Mouse (Mus musculus) c-Kit-positive CD71-positive TER-119-negative erythroid progenitor cells, embryonic 14.5 days (primary cell): ENCODE measurements at regions not wholly inside any gene's neighbourhood (a gene's known extent, or its start where the extent isn't known, plus 50 kb on each side); places are given as distances from the start of the nearest gene placed in this dataset.

Experiments
- DNase-seq: peaks from one replicate; pipeline ENCODE4 v3.0.0-alpha.2; 2013; ENCODE audit warnings: low read depth

DNA sequence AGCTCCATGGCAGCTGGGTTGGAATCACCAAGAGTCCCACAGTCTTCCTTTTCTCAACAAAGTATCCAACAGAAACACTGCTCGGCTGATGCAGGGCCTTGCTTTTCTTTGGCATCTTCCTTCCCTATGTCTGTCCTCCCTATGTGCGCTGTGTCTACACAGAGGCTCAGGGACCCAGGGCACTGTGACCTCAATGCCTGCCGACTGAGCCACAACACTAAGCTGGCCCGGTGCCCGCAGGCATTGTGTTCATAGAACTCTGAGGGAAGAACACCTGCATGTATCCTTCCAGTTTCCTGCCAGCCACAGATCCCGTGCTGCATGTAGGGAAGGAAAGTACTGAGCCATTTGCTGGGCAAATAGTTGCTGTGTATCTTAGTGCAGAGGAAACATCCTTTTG is 109.2 kb downstream of the Ets2 start:
- DNase-seq, result no peak

DNA sequence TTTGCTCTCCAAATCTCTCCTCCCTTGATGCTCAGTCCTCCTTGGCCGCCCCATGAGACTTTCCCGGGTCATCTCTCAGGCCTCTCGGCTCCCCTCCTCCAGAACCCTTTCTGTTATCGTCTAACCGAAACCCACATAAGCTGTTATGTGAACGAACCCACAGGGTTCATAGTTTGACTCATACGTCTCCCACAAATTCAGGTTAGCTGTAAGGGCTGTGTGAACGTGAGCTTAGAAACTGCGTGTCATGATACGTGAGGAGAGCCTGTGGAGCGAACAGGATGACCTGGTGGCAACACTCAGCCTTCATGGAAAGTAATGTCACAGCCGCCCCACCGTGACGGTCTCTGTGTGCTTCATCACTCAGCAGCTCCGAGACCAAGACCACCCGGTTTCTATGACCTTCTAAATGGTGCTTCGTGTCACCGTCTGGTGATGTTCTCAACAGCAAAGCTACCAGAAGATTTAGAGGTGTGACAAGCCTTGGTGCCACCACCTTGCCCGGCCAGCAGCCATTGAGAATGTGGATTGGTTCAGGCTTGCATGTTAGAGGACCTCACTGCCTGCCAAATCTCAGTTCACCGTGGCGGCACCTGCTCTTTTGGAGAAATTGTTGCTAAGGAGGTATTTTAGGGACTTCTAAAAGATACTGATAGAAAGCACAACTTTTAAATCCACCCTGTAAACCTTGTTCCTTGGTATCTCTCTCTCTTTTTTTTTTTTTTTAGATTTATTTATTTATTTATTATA is 107.4 kb downstream of the Ets2 start:
- DNase-seq, result no peak

DNA sequence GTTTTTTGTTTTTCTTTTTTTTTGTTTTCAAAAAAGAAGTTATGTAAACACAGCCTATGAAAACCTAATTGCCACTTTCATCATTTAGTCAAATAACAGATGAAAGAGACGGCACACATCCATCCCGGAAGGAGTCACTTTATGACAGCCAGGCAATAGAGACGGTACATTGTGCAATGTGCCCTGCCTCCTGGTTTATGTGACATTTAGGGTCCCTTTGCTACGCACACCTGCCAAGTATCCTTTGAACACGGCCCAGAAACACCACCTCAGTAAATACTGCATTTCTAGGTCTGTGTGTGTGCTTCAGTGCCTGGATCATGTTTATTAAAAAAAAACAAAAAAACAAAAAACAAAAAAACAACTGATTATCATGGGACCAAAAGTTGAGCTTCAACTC is 104.6 kb downstream of the Ets2 start:
- no peak for DNase-seq

DNA sequence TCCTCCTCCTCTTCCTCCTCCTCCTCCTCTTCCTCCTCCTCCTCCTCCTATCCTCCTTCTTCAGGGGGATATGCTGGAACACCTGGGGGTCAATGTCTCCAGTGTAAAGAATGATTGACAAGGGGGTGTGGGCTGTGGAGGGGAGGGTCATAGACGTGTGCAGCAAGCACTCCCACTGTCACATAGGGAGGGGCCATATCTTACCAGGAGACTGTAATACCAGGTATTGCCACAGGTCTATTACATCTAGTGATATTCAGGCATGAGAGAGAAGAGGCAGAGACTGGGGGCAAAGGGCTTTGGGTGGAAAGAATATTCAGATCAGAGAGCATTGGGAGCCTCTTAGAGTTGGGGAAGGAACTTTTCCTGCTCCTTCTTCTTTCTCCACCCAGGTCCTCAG is 102.3 kb downstream of the Ets2 start:
- no peak for DNase-seq

DNA sequence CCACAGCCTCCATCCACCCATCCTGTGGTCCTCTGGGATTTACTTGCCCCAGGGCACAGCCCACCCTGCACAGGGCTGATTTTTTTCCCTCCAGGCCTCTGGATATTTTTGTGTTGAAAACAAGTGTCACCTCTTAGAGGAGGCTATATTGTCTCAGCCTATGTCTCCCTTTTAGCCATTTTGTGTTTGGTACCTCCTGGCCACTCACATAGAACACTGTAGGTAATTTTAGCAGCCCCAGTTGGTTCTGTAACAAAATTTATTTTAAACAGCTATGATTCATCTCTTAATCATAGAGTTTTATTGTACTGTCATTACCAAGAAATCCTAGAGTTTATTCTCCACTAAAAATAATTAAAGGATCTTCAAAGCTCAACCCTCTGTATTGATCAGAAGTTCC is 100.8 kb downstream of the Ets2 start:
- no peak for DNase-seq

DNA sequence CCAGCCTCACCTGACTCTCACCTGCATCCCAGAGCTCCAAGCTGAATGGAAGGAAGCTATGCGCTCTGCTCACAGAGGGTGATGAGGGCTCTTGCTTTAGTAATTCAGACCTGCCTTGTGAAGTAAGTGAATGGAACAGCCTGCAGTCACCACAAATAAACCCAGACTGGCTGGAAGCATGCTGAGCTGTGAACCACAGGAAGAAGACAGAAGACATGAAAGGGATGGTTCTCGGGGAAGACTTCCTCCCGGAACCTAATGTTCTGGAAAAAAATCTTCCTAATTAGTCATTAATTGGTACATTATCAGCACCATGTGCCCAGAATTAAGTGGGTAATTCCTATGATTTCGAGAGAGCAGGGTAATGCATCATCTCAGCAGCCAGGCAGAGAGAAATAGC is 100.3 kb downstream of the Ets2 start:
- no peak for DNase-seq

DNA sequence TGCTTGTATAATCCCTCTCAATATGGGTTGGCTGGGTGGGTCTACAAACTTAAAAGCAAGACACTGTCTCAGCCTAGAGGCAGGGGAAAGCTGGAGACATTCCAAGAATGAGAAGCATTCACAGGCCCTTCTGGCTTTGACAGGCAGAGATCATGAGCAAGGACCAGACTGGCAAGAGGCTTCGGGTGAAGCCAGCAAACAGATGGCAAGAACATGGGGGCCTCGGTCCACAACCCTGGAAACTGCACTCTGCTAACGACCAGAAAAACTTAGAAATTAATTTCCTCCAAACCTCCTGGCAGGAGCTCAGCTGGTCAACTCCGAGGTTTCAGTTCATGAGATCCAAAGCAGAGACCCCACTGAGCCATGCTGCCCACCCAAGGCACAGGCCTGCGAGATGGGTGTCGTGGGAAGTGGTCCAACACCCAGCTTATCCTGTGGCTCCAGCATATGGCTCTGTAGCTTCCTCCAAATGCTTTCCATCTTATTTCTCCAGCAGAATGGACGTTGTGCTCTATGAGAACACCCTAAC is 99.1 kb downstream of the Ets2 start:
- DNase-seq, result no peak

DNA sequence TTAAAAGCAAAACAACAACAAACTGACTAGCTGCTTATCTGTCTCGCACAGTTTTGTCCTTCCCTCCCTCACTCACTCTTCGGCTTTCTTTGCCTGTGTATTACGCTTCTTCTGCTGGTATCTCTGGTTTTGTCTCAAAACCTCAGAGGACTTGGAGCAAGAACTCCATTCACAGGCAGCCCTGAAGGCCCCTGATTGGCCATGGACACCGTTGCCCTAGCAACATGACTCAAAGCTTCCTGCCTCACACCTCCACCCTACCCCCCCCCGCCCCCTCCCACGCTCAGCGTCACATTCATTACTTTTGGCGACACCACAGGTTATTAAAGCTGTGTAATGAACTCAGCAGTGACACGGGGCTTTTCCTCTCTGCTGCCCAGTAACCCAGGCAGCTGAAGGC is 96.7 kb downstream of the Ets2 start:
- DNase-seq, result no peak

DNA sequence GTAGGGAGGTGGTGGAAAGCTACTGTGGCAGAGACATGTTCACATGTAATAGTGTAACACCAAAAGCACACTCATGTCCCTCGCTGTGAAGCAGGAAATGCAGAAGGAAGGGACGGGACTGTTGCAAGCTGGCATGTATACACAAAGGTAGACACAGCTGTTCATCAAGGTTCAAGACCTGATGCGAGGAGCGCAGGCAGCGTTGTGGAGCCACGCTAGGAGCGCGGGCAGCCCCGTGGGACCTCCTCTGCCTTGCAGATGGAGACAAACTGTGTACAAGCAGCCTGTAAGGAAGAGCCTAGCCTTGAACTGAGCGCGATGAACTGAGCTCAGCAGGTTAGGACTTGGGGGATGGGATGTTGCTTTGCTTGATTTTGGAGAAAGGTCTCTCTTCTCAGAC is 96.2 kb downstream of the Ets2 start:
- DNase-seq, result no peak

DNA sequence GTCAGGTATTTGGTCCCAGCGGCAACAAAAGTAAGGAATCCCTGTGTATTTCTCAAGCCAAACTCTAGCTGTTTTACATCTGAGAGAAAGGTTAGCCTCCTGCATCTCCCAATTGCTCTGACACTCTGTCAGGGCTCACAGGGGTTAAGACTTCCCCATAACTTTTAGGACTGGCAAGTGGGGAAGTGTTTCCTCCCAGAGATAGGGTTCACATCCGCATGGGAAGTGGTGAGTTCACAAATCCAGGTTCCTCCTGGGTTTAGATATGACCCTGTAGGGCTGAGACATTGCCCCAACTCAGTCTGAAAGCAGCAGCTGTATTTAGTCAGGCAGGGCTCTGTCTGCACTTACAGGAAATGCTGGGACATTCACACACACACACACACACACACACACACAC is 95.3 kb downstream of the Ets2 start:
- no peak for DNase-seq

DNA sequence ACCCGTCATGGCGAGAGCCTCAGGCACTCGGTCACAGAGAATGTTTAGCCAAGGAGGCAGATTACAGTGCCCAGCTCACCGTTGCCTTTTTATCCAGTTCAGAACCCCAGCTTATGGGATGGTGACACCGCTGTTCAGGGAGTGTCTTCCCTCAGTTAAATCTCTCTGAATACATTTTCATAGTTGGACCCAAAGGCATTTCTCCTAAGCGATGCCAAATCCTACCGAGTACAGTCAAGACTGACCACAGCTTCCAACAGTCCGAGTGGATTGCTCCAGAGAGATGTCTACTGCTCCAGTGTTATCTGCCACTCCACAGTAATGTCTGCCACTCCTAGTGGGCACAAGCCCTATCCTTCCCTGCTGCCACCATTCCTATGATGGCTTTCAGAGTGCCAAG is 93.0 kb downstream of the Ets2 start:
- no peak for DNase-seq

DNA sequence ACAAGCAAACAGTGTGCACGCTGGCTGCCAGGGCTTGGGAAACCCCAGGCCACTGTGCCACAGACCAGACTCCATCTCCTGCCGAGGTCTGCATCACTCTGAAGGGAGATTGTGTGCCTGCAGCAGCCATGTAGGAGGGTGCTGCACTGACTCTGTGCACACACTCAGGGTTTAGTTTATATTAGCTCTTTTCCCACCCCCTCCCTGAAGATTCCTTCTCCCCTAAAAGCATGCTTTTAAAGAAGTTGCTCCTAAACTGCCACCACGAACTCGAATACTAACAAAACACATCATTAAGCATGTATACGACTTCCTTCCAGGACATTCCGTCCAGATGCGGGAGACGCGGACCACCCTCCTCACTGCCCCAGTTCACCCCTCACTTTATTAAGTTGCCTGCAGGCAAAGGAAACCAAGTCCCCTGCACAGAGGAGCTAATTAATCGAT is 92.4 kb downstream of the Ets2 start:
- DNase-seq, result no peak

DNA sequence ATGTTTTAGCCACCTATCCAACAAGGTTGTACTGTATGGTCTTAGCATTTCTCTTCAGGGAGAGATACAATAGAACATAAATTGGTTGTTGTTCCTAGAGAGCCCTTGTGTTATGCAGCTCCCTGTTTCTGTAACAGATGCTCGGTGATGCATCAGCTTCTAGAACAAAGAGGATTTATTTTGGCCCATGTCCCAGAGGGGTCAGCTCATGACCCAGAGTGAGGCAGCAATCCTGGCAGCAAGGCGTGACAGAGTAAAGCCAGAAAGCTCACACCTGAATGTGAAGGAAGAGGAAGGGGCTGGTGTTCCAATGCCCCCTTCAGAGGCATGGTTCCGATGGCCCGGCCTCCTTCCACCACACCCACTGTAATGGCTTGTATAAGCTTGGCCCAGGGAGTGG is 88.8 kb downstream of the Ets2 start:
- DNase-seq, result no peak

DNA sequence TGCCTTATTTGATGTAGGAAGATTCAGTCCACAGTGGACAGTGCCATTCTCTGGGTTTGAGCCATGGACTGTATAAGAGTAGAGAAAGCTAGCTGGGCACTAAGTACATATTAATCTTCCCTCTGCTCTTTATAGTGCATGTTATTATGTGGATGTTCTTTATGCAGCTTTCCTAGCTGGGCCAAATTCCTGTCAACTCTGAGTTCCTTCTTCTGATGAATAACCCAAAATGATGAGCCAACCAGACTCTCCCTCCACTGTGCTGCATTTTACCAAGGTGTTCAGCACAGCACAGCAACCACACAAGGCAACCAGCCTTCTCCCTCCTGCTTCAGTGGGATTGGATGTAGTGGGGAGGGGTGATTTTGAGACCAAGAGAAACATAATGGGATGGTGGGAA is 87.7 kb downstream of the Ets2 start:
- no peak for DNase-seq

DNA sequence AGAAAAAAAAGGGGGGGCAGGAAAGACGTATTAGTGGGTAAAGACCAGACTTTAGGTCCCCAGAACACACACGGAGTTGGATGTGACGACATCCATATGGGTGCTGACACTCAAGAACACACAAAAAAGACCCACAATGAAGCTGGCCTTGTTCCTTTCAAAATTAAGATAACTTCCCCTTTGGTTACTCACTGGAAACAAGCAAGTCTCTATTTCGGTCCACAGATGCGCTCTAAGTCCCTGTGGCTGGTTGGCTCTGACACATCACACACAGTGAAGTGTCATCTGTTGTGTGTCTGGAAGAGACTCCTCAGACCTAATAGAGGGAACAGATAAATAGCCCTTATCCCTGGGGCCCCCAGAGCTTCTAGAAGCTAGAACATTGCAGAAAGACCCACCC is 79.8 kb downstream of the Ets2 start:
- no peak for DNase-seq

DNA sequence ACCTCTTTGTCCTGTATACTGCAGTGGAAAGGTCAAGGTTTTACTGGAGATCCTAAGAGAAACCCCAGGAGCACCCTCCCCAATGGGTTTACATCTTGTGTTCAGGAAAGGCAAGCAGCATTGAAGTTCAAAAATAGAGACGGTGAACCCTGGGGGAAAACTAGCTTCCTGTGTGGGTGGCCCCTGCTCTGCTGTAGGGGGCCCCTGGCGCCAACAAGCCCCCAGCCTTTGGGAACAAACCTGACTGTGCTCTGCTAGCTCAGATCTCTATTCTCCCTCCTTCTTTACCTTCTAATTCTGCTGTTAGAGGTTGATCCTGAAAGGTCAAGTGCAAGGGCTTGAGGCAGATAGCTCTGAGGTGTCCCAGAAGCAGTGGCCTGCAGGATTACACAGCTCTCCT is 78.6 kb downstream of the Ets2 start:
- DNase-seq, result no peak

DNA sequence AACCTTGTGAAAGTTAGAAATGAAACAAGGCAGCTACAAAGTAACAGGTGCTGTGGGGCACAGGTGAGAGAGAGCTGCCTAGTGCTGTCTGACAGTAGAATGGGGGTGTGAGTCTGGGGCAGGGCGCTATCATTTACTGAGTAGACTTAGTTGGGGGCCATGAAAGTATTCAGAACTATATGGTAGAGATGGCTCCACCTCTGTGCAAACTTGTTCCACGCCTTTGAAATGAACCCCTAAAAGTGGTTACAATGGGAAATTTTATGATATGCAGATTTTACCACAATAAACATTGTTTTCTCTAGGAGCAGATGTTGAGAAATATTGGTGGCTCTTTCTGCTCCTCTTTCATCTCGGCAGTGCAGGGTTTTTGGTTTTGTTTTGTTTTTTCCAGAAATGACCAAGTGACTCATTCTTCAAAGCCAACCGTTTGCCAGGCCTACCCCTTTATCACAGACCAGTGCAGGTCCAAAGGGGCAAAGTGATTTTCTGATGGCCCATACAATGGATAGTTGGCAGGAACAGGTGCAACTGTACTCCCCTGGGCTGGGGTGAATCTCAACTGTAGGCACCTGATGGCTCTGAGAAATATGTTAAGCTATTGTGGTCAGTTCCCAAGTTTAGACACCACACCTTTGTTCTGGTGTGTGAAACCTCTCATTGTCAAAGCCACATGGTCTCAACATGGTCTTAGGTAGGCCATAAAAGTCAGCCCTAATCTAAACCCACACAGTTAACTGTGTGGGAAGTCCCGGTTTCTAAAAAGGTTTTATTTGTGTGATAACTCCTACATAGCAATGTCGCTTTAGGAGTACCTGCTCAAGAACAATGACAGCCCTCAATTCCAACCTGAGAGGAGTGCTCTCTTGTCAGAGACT is 77.2 kb downstream of the Ets2 start:
- no peak for DNase-seq

DNA sequence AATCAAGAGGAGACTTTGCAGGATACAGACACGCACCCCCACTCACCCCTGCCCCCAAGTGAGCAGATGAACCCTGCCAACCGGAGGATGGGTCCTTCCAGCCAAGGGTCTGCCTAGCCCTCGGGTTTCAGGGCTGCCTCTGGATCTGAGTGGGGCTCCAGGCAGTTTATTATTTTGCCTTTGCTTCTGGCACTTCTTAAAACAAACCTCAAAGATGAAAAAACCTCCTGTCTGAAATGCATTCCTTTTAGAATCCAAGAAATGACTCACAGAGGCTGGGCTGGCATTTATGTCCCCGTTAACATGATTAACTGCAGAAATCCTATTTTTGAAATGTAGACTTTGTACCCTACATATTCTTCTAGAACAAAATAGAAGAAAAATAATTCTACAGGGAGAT is 76.3 kb downstream of the Ets2 start:
- no peak for DNase-seq

DNA sequence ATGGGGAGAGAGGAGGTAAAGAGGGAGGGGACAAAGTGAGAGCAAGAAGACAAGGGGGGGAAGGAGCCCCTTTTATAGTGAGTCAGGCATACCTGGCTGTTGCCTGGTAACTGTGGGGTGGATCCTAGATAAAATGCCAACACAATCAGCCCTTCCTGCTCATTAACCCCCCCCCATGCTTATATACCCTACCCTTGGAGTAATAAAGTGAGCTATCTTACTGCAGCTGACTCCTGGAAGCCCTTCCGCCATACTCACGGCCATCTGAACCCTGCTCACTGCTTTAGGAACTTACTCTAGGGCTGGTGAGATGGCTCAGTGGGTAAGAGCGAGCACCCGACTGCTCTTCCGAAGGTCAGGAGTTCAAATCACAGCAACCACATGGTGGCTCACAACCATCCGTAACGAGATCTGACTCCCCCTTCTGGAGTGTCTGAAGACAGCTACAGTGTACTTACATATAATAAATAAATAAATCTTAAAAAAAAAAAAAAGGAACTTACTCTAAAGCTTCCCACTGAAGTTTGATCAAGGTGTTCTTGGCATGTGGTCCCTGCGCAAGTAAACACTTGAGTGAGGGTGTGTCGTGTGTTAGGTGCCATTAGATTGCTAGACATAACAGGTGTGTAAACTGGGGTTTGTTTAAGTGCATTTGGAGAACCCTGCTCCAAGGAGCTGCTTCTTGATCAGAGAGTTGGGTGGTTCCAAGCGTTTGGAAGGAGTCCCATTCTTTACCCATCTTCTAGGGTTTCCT is 74.9 kb downstream of the Ets2 start:
- no peak for DNase-seq

DNA sequence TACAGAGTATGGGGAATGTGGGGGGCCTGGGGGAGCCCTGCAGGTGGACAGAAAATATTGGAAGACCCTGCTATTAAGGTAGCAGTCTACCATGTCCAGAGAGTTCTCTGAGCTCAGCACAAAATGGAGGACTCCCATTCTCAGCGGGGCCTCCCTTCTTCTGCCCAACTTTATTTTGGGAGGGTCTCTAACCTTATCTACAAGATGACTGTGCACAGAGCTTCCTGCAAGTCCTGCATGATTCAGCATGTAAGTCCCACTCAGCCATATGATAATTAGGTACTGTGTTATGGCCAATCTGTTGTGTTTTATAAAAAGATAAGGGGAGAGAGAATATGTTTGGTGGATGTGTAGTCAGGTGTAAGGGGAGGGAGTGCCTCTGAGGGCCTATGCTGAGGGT is 74.1 kb downstream of the Ets2 start:
- DNase-seq, result no peak

DNA sequence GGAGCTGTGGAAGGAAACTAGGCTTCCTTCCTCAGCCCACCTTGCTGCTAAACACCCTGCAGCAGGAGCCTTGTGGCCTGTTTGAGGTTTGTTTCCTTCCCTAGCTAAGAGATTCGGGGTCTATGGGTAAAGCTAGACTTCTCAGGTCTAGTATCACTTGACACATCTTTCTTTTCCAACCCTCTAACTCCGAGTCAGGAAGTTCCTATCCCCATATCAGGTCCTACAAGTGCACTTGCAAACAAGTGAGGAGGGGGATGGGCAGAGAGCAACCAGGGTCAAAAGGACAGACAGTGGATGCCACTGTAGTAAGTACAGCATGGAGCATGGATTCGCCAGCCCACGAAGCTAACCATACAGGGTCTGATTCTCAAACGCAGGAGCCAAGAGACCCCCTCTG is 73.5 kb downstream of the Ets2 start:
- no peak for DNase-seq

DNA sequence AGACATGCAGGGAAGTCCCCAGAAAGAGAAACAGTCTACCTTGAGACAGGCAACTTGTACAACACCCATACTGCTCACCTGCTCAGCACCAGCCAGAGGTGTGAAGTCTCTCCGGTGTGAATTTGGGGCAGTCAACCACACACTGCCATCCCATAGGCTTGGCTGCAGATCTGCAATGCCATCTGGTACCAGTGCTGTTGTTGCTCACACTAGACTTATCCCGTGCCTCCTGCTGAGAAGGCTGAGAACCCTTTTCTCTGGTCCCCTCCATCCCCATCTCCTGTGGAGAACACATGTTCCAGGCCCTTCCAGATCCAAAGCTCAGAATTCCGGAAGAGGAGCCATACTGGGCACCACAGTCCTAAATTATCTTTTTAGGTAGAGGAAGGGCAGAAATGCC is 71.3 kb downstream of the Ets2 start:
- DNase-seq, result no peak
